ENCODE assay signal across 9 mouse cellular contexts in genomic region chr15:99411747-99412146, GRCm38 (mm10). TPM values are rescaled to one million over a fixed set of nuclear protein-coding genes. Genes with fewer than 3 reads are reported as not detected.
A peak's percentile ranks its signal among the peaks of the same experiment; 100 is the strongest.
DNase-seq lines count a peak whose midpoint lies in the region; TF ChIP-seq lines count a peak whose summit lies in the region.
"Had no signal": no experiment of that assay in that cellular context is flagged by ENCODE, and none has a peak within 500 bp of the region (broad histone marks: within the 10 kb centered on the region; RNA-seq: fewer than 3 reads in every experiment).

No protein-coding gene starts in this region.

- H3K79me2 ChIP-seq in heart, adult 2 months (replicated peaks; ENCODE audit: control insufficient read depth, insufficient read depth, low read length) = no peaks in the 10 kb centered on the region

- no peak overlapping the region for H3K4me3 ChIP-seq in heart, adult 2 months
- no peak overlapping the region for H3K4me3 ChIP-seq in layer of hippocampus, adult 2 months

- no peak overlapping the region for H3K9ac ChIP-seq in heart, adult 2 months (ENCODE audit: low read depth, low read length)

- H3K27ac ChIP-seq in heart, adult 2 months = no peak overlapping the region
- H3K27ac ChIP-seq in layer of hippocampus, adult 2 months = no peak overlapping the region

- peak; percentile 40 for TF ChIP-seq CTCF in heart, adult 2 months (IDR thresholded peaks at IDR 0.05)
- peak; percentile 50 for TF ChIP-seq CTCF in layer of hippocampus, adult 2 months (conservative IDR thresholded peaks at IDR 0.05)

- no peaks in the 10 kb centered on the region for H3K27me3 ChIP-seq in heart, adult 2 months (ENCODE audit: control insufficient read depth, insufficient read depth, low read length)

- 34% methylated on average over 14 of the region's 14 CpGs for WGBS in heart, adult 2 months

- H3K36me3 ChIP-seq in heart, adult 2 months (ENCODE audit: control insufficient read depth, insufficient read depth, low read length) = no peaks in the 10 kb centered on the region

- TF ChIP-seq EP300 in heart, adult 2 months (IDR thresholded peaks at IDR 0.05; ENCODE audit: insufficient read depth, low read depth, low read length) = no peak

- intact Hi-C loops in heart, adult 2 months (cut with DNase I) = no loop called here
- intact Hi-C loops in heart, postnatal 10 days (cut with DNase I) = no loop called here

- no peak for TF ChIP-seq POLR2A in heart, adult 2 months (IDR thresholded peaks at IDR 0.05; ENCODE audit: insufficient read depth, low read depth, low read length)

- peak in 1 of 2 experiments; percentile 20 for DNase-seq in heart, adult 2 months
- no peak for DNase-seq in heart, postnatal 10 days
- DNase-seq in layer of hippocampus, adult 2 months (ENCODE audit: low spot score in 2 of 2) = no peak
- no peak for DNase-seq in layer of hippocampus, postnatal 36 days
- DNase-seq in right cerebral cortex, postnatal 25 days = peak; percentile 28
- no peak for DNase-seq in right cerebral cortex, postnatal 10 days (ENCODE audit: low spot score in 2 of 2)
- DNase-seq in Muller cell, postnatal 12 days (ENCODE audit: inconsistent ontology term) = no peak
- DNase-seq in ovary, adult 18-20 months (ENCODE audit: low spot score) = no peak
- DNase-seq: thymus, adult 18-20 months had no signal

- H3K4me1 ChIP-seq in heart, adult 2 months (ENCODE audit: control insufficient read depth, insufficient read depth, low read length) = peaks cover 3% of the 10 kb centered on the region

RNA-seq across cellular contexts. Expression of gene Tmbim6, which starts 19.1 kb away (rescaled TPM):
- total RNA-seq in heart, adult 2 months (2021) = 100 to 1,000 TPM; 207 to 253 TPM
- 334 and 409 TPM in 2 replicates for polyA plus RNA-seq in heart, adult 2 months (2012; rRNA removed)
- 100 to 1,000 TPM; 225 to 229 TPM for total RNA-seq in heart, postnatal 10 days (2021)
- 100 to 1,000 TPM; 341 to 355 TPM for total RNA-seq in layer of hippocampus, adult 2 months (2021)
- 100 to 1,000 TPM; 357 TPM for total RNA-seq in layer of hippocampus, postnatal 36 days (2021)

RNA-seq across cellular contexts. Expression of gene Fmnl3, which starts 41.5 kb away (rescaled TPM):
- total RNA-seq in heart, adult 2 months (2021) = 10 to 100 TPM; 14.6 to 18.1 TPM
- polyA plus RNA-seq in heart, adult 2 months (2012; rRNA removed) = 18.6 and 29.3 TPM in 2 replicates
- 10 to 100 TPM; 40.3 to 43.0 TPM for total RNA-seq in heart, postnatal 10 days (2021)
- total RNA-seq in layer of hippocampus, adult 2 months (2021) = 1 to 10 TPM; 9.0 to 9.7 TPM
- total RNA-seq in layer of hippocampus, postnatal 36 days (2021) = 1 to 10 TPM; 9.2 to 10.0 TPM

RNA-seq across cellular contexts. Expression of gene Nckap5l, which starts 45.8 kb away (rescaled TPM):
- 1 to 10 TPM; 4.2 to 5.2 TPM for total RNA-seq in heart, adult 2 months (2021)
- 3.5 and 4.5 TPM in 2 replicates for polyA plus RNA-seq in heart, adult 2 months (2012; rRNA removed)
- 10 to 100 TPM; 17.4 to 25.5 TPM for total RNA-seq in heart, postnatal 10 days (2021)
- 10 to 100 TPM; 17.1 to 18.5 TPM for total RNA-seq in layer of hippocampus, adult 2 months (2021)
- total RNA-seq in layer of hippocampus, postnatal 36 days (2021) = 10 to 100 TPM; 20.3 to 20.9 TPM
